Mouse (Mus musculus): ENCODE results near the gene Myd88. TPM values are rescaled to one million over a fixed set of nuclear protein-coding genes. Genes with fewer than 3 reads are reported as not detected.
A peak's percentile ranks its signal among the peaks of the same experiment; 100 is the strongest.

Myd88 gene
- total and polyA plus RNA-seq, 2 experiments, result 4.8 to 11.3 TPM

- Histone ChIP-seq H3K27ac (replicated peaks; ENCODE audit: insufficient read depth, low read depth, low read length) (peak overlapping the region; percentile 38; the same call in 1 of the 2 replicates), H3K27me3 (ENCODE audit: control insufficient read depth, insufficient read depth, low read length) (no peaks in the 10 kb centered on the region), H3K4me1 (ENCODE audit: control insufficient read depth, insufficient read depth, low read length) (peaks cover 7% of the 10 kb centered on the region), H3K79me2 (ENCODE audit: control insufficient read depth, insufficient read depth, low read length) (peaks cover 3% of the 10 kb centered on the region; the same call in 1 of the 2 replicates), H3K36me3 (ENCODE audit: control insufficient read depth, insufficient read depth, low read length) (peaks cover 3% of the 10 kb centered on the region; the same call in 1 of the 2 replicates), H3K9ac (ENCODE audit: low read depth, low read length) (no peak overlapping the region), H3K4me3 (ENCODE audit: insufficient read depth, low read depth, low read length) (no peak overlapping the region)
- DNase-seq (ENCODE audit: extremely low read depth, low read depth, low spot score), result no peak
- 63% methylated on average over 10 of the region's 10 CpGs for WGBS
- TF ChIP-seq POLR2A (IDR thresholded peaks at IDR 0.05; ENCODE audit: extremely low read depth, insufficient read depth, low read length), result no peak
- TF ChIP-seq CTCF (IDR thresholded peaks at IDR 0.05; ENCODE audit: low read depth, low read length), result no peak
These were observed 6.9 kb downstream of the Myd88 start for GRCm38 (mm10) chr9:119334324-119334723.

DNA sequence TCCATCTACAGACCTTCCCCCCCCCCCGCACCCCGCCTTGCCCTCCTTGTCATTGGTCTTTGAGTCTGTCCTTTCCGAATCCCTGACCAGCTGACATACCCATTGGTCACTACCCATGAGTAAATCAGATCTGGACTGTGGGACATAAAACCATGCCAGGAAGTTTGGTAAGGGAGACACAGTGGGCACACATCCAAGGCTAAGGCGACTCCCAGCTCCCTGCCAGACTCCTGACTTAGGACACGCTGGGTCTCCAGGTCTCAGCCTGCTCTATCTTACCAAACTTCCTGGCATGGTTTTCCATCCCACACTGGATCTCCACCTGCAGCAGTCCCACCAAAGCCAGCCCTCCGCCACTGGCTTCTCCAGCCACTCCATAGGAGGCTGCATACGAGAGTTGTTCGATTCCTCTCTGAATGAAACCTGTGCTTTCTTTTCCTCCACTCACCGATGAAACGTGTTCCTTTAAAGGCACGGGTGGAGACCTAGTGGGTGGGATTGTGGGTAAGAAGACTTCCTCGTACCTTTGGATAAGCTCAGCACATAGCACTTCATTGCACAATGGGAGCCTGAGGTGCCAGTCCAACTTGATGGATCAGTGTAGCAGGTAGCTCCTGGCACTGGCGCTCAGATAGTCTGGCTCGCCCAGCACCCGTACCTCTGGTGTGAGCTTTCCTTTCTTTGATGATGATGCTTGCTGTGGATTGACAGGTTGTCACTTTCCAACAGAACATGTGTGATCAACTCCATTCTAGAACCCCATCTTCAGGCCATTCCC, 10.8 kb downstream of the Myd88 start:
- Histone ChIP-seq H3K4me1 (ENCODE audit: control insufficient read depth, insufficient read depth, low read length) (peaks cover 3% of the 10 kb centered on the region), H3K79me2 (ENCODE audit: control insufficient read depth, insufficient read depth, low read length) (no peaks in the 10 kb centered on the region), H3K27ac (replicated peaks; ENCODE audit: insufficient read depth, low read depth, low read length) (no peak overlapping the region), H3K27me3 (ENCODE audit: control insufficient read depth, insufficient read depth, low read length) (no peaks in the 10 kb centered on the region), H3K36me3 (ENCODE audit: control insufficient read depth, insufficient read depth, low read length) (no peaks in the 10 kb centered on the region), H3K9ac (ENCODE audit: low read depth, low read length) (no peak overlapping the region), H3K4me3 (ENCODE audit: insufficient read depth, low read depth, low read length) (no peak overlapping the region)
- TF ChIP-seq POLR2A (IDR thresholded peaks at IDR 0.05; ENCODE audit: extremely low read depth, insufficient read depth, low read length) (no peak), CTCF (IDR thresholded peaks at IDR 0.05; ENCODE audit: low read depth, low read length) (no peak)
- 47% methylated on average over 15 of the region's 15 CpGs for WGBS
- DNase-seq (ENCODE audit: extremely low read depth, low read depth, low spot score), result peak; percentile 85

GRCm38 (mm10) chr9:119328488-119328887, 12.7 kb downstream of the Myd88 start:
- no peaks in the 10 kb centered on the region for H3K36me3 ChIP-seq (ENCODE audit: control insufficient read depth, insufficient read depth, low read length)
- H3K79me2 ChIP-seq (ENCODE audit: control insufficient read depth, insufficient read depth, low read length), result no peaks in the 10 kb centered on the region
- WGBS, result 44% methylated on average over 3 of the region's 3 CpGs
- no peak for DNase-seq (ENCODE audit: extremely low read depth, low read depth, low spot score)
- no peak for TF ChIP-seq CTCF (IDR thresholded peaks at IDR 0.05; ENCODE audit: low read depth, low read length)
- no peak for TF ChIP-seq POLR2A (IDR thresholded peaks at IDR 0.05; ENCODE audit: extremely low read depth, insufficient read depth, low read length)
- H3K27ac ChIP-seq (replicated peaks; ENCODE audit: insufficient read depth, low read depth, low read length), result no peak overlapping the region
- H3K4me3 ChIP-seq (ENCODE audit: insufficient read depth, low read depth, low read length), result no peak overlapping the region
- no peaks in the 10 kb centered on the region for H3K27me3 ChIP-seq (ENCODE audit: control insufficient read depth, insufficient read depth, low read length)
- no peak overlapping the region for H3K9ac ChIP-seq (ENCODE audit: low read depth, low read length)
- no peaks in the 10 kb centered on the region for H3K4me1 ChIP-seq (ENCODE audit: control insufficient read depth, insufficient read depth, low read length)

- Histone ChIP-seq H3K4me1 (ENCODE audit: control insufficient read depth, insufficient read depth, low read length) (peaks cover 9% of the 10 kb centered on the region), H3K9ac (ENCODE audit: low read depth, low read length) (no peak overlapping the region), H3K27ac (replicated peaks; ENCODE audit: insufficient read depth, low read depth, low read length) (no peak overlapping the region), H3K79me2 (ENCODE audit: control insufficient read depth, insufficient read depth, low read length) (peaks cover 9% of the 10 kb centered on the region; the same call in 1 of the 2 replicates), H3K4me3 (ENCODE audit: insufficient read depth, low read depth, low read length) (no peak overlapping the region), H3K27me3 (ENCODE audit: control insufficient read depth, insufficient read depth, low read length) (no peaks in the 10 kb centered on the region), H3K36me3 (ENCODE audit: control insufficient read depth, insufficient read depth, low read length) (no peaks in the 10 kb centered on the region)
- DNase-seq (ENCODE audit: extremely low read depth, low read depth, low spot score), result no peak
- TF ChIP-seq POLR2A (IDR thresholded peaks at IDR 0.05; ENCODE audit: extremely low read depth, insufficient read depth, low read length), result no peak
- no peak for TF ChIP-seq CTCF (IDR thresholded peaks at IDR 0.05; ENCODE audit: low read depth, low read length)
- 72% methylated on average over 1 of the region's 1 CpGs for WGBS
These were observed 17.1 kb downstream of the Myd88 start for GRCm38 (mm10) chr9:119324130-119324529.

DNA sequence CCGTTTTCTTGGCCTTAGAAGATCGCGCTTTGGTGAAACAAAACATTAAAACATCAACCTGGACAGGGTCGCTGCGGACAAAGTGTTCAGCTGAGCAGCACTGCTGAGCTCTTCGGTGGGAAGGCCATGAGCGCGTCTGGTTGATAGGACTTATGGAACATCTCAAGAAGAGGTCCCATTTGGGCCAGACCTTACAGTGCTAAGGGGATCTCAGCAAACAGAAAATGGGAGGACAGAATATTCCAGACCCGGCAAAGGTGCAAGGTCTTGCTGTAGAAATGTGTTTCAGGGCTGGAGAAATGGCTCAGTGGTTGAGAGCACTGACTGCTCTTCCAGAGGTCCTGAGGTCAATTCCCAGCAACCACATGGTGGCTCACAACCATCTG, 18.0 kb downstream of the Myd88 start:
- DNase-seq (ENCODE audit: extremely low read depth, low read depth, low spot score), result peak; percentile 62
- peaks cover 9% of the 10 kb centered on the region for H3K4me1 ChIP-seq (ENCODE audit: control insufficient read depth, insufficient read depth, low read length)
- peak overlapping the region; percentile 77 for H3K9ac ChIP-seq (ENCODE audit: low read depth, low read length)
- peak overlapping the region; percentile 94 for H3K27ac ChIP-seq (replicated peaks; ENCODE audit: insufficient read depth, low read depth, low read length)
- H3K27me3 ChIP-seq (ENCODE audit: control insufficient read depth, insufficient read depth, low read length), result no peaks in the 10 kb centered on the region
- TF ChIP-seq POLR2A (IDR thresholded peaks at IDR 0.05; ENCODE audit: extremely low read depth, insufficient read depth, low read length), result no peak
- no peak for TF ChIP-seq CTCF (IDR thresholded peaks at IDR 0.05; ENCODE audit: low read depth, low read length)
- H3K36me3 ChIP-seq (ENCODE audit: control insufficient read depth, insufficient read depth, low read length), result no peaks in the 10 kb centered on the region
- peaks cover 12% of the 10 kb centered on the region; the same call in 1 of the 2 replicates for H3K79me2 ChIP-seq (ENCODE audit: control insufficient read depth, insufficient read depth, low read length)
- 2% methylated on average over 9 of the region's 9 CpGs for WGBS
- H3K4me3 ChIP-seq (ENCODE audit: insufficient read depth, low read depth, low read length), result peak overlapping the region; percentile 60
